Mouse (Mus musculus) liver, postnatal 0 days (tissue): ENCODE data around the gene Tchh. TPM values are rescaled to one million over a fixed set of nuclear protein-coding genes. Genes with fewer than 3 reads are reported as not detected.
A peak's percentile ranks its signal among the peaks of the same experiment; 100 is the strongest.

Experiments
- ATAC-seq: fragments of 200-750 bp; cut with Nextera tagmentation; 2 replicates; pipeline ENCODE4 v1.8.0; 2017; ENCODE audit warnings: mild to moderate bottlenecking, moderate library complexity
- DNase-seq: peaks from one replicate; pipeline ENCODE4 v3.0.0-alpha.2; 2016
- H3K27ac ChIP-seq: fragments of 300-500 bp; sonication (generic); 2 replicates; pipeline ENCODE4 v1.5.1; 2014; ENCODE audit warnings: antibody characterized with exemption, moderate library complexity, mild to moderate bottlenecking, low read depth
- H3K27me3 ChIP-seq: fragments of 300-500 bp; sonication (generic); 2 replicates; pipeline ENCODE4 v1.6.1; 2014; ENCODE audit warnings: low read length, control low read depth, mixed read lengths; ENCODE audit not compliant: insufficient read depth
- H3K36me3 ChIP-seq: fragments of 300-500 bp; sonication (generic); replicated peaks from 2 replicates; pipeline ENCODE4 v1.6.1; 2014; ENCODE audit warnings: mild to moderate bottlenecking, control low read depth, low read length, moderate library complexity, mixed read lengths; ENCODE audit not compliant: insufficient read depth
- H3K4me1 ChIP-seq: fragments of 300-500 bp; sonication (generic); 2 replicates; pipeline ENCODE4 v1.6.1; 2014; ENCODE audit warnings: antibody characterized with exemption, mild to moderate bottlenecking, control low read depth; ENCODE audit not compliant: insufficient read depth
- H3K4me2 ChIP-seq: fragments of 300-500 bp; sonication (generic); 2 replicates; pipeline ENCODE4 v1.6.1; 2014; ENCODE audit warnings: low read depth, mild to moderate bottlenecking, low read length, moderate library complexity, mixed read lengths
- H3K4me3 ChIP-seq: fragments of 300-500 bp; sonication (generic); 2 replicates; pipeline ENCODE4 v1.5.1; 2014; ENCODE audit warnings: low read depth, low read length
- H3K9ac ChIP-seq: fragments of 300-500 bp; sonication (generic); replicated peaks from 2 replicates; pipeline ENCODE4 v1.6.1; 2014; ENCODE audit warnings: mild to moderate bottlenecking, moderate library complexity
- H3K9me3 ChIP-seq: fragments of 300-500 bp; sonication (generic); 2 replicates; pipeline ENCODE4 v1.6.1; 2016; ENCODE audit warnings: mild to moderate bottlenecking, control low read depth, low read length, mixed read lengths
- CTCF ChIP-seq: sonication (generic); IDR thresholded peaks from 2 replicates; pipeline ENCODE4 v1.5.1; 2016; ENCODE audit warnings: antibody characterized with exemption, low read depth
- EP300 ChIP-seq: IDR thresholded peaks from 2 replicates; pipeline ENCODE4 v1.6.1; 2016; ENCODE audit warnings: antibody characterized with exemption, low read depth, mild to moderate bottlenecking
- WGBS: fragments of 180-500 bp; shearing (Covaris S2); extraction: QIAGEN DNeasy Blood & Tissue Kit; methylation state at CpG from one replicate; pipeline ENCODE4 v1.1.7; 2014; ENCODE audit not compliant: insufficient replicate concordance; 5-methylcytosine and 5-hydroxymethylcytosine counted together
- polyA plus RNA-seq: library from polyadenylated mRNA; unstranded; fragments of >200 nt; fragmentation: Nextera tagmentation; extraction: Ambion mirVana; gene quantifications from 2 replicates; pipeline ENCODE4 v1.2.1, GENCODE M21; 2015

Tchh gene
- polyA plus RNA-seq, 1 experiment from 2014 or later = 0.06 TPM

DNA sequence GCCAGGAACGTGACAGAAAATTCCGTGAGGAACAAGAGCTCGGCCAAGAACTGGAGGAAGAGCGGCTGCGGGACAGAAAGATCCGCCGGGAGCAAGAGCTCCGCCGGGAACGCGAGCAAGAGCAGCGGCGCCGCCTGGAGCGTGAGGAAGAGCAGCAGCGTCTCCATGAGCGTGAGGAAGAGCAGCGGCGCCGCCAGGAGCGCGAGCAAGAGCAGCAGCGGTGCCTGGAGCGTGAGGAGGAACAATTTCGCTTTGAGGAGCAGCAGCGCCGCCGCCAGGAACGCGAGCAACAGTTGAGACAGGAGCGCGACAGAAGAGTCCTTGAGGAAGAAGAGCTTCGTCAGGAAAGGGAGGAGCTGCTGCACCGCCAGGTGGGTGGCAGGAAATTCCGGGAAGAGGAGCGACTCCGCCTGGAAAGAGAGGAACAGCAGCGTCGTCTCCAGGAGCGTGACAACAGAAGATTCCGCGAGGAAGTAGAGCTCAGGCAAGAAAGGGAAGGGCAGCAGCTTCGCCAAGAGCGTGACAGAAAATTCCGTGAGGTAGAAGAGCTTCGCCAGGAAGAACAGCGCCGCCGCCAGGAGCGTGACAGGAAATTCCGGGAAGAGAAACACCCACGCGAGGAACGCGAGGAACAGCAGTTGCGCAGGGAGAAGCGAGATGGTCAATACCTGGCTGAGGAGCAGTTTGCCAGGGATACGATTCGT is 5.2 kb downstream of the Tchh start:
- Histone ChIP-seq H3K4me3 (peak overlapping the region; percentile 52), H3K27me3 (peaks cover 53% of the 10 kb centered on the region), H3K4me1 (peaks cover 19% of the 10 kb centered on the region), H3K27ac (no peak overlapping the region), H3K36me3 (no peaks in the 10 kb centered on the region), H3K4me2 (peak overlapping the region; percentile 87), H3K9ac (peak overlapping the region; percentile 16; the same call in 1 of the 2 replicates), H3K9me3 (no peaks in the 10 kb centered on the region)
- no peak for ATAC-seq
- 2% methylated on average over 59 of the region's 59 CpGs for WGBS
- TF ChIP-seq EP300 (no peak), CTCF (peak; percentile 14; the same call in 1 of the 2 replicates)
- DNase-seq = peak; percentile 37

DNA sequence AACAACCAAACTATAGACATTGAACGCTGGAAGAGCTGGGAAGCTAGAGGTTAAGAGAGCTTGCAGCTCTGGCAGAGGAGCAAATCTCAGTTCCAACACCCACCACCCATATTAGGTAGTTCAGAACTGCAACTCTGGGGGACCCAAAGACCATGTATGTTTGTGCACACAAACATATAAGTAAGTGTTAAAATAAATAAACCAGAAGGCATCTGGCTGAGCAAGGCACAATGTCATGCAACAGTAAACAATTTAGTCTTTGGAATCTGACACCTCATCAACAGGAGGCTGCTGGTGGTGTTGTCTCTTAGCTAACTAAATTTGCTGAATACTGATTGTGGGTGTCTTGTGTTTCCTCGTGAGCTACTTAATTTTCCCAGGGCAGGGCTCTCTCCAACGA is 24.4 kb downstream of the Tchh start:
- no peaks in the 10 kb centered on the region for H3K9me3 ChIP-seq
- no peak overlapping the region for H3K27ac ChIP-seq
- H3K4me2 ChIP-seq = no peak overlapping the region
- H3K9ac ChIP-seq = no peak overlapping the region
- TF ChIP-seq CTCF (no peak), EP300 (no peak)
- no peaks in the 10 kb centered on the region for H3K36me3 ChIP-seq
- ATAC-seq (no peak), DNase-seq (no peak)
- WGBS = 56% methylated on average over 3 of the region's 3 CpGs
- no peaks in the 10 kb centered on the region for H3K4me1 ChIP-seq
- no peaks in the 10 kb centered on the region for H3K27me3 ChIP-seq
- H3K4me3 ChIP-seq = no peak overlapping the region

DNA sequence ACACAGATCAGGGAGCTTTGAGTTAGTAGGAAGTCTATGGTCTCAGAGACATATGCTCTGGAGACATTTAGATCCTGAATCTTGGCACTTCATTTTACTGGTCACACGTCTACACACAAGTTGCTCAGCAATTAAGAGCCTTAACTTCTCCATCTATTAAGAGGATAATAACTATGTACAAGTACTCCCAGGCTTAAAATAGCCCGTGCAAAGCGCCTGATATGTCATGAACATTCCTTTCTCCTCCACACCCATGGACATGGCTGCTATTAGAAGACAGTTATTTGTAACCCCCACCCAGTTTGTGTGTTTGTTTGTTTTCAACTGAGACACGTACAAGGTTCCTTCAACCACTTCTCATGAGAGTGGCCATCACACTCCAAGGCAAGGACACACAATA is 25.0 kb downstream of the Tchh start:
- H3K27ac ChIP-seq = no peak overlapping the region
- H3K27me3 ChIP-seq = no peaks in the 10 kb centered on the region
- TF ChIP-seq EP300 (no peak), CTCF (no peak)
- WGBS = 71% methylated on average over 4 of the region's 4 CpGs
- DNase-seq (no peak), ATAC-seq (no peak)
- H3K9me3 ChIP-seq = no peaks in the 10 kb centered on the region
- H3K4me1 ChIP-seq = no peaks in the 10 kb centered on the region
- no peak overlapping the region for H3K4me3 ChIP-seq
- H3K9ac ChIP-seq = no peak overlapping the region
- H3K36me3 ChIP-seq = no peaks in the 10 kb centered on the region
- H3K4me2 ChIP-seq = no peak overlapping the region

GRCm38 (mm10) chr3:93468561-93468960 is 26.4 kb downstream of the Tchh start, which contains the start of gene Tchhl1:
Gene Tchhl1 (plus strand): TSS chr3:93468754.
- H3K9me3 ChIP-seq = no peaks in the 10 kb centered on the region
- no peak for ATAC-seq
- H3K36me3 ChIP-seq = no peaks in the 10 kb centered on the region
- H3K27me3 ChIP-seq = no peaks in the 10 kb centered on the region
- H3K4me2 ChIP-seq = no peak within 1 kb of the TSS
- no peak for DNase-seq
- no peak within 1 kb of the TSS for H3K4me3 ChIP-seq
- no peak within 1 kb of the TSS for H3K27ac ChIP-seq
- H3K4me1 ChIP-seq = no peaks in the 10 kb centered on the region
- H3K9ac ChIP-seq = no peak within 1 kb of the TSS
- WGBS = 58% methylated on average over 5 of the region's 5 CpGs
- TF ChIP-seq EP300 (no peak), CTCF (no peak)

DNA sequence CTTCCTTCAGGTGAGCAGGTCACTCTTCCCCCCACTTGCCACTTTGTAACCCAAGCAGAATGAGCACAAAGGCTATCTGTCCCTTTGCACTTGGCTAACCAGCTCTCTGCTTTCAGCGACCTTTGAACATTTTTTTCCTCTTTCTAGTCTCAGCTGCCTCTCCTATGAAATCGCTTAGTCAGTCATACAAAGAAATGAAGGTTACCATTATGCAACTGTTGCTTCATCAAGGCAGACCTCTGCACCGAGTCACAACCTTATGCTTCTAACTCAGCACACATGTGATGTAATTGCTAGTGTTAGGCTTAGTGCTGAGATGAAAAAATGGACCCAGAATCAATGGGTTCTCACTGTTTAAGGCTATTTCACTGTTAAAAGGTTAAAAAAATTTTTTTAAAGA is 27.5 kb downstream of the Tchh start:
- H3K36me3 ChIP-seq = no peaks in the 10 kb centered on the region
- H3K4me1 ChIP-seq = no peaks in the 10 kb centered on the region
- no peaks in the 10 kb centered on the region for H3K27me3 ChIP-seq
- TF ChIP-seq CTCF (no peak), EP300 (peak; percentile 62)
- no peak overlapping the region for H3K4me3 ChIP-seq
- no peak overlapping the region for H3K4me2 ChIP-seq
- no peak for DNase-seq
- WGBS = 39% methylated on average over 3 of the region's 3 CpGs
- no peak overlapping the region for H3K27ac ChIP-seq
- no peaks in the 10 kb centered on the region for H3K9me3 ChIP-seq
- H3K9ac ChIP-seq = no peak overlapping the region
- peak; percentile 100 for ATAC-seq

GRCm38 (mm10) chr3:93480053-93480452 is 37.9 kb downstream of the Tchh start:
- no peaks in the 10 kb centered on the region for H3K9me3 ChIP-seq
- TF ChIP-seq EP300 = no peak
- no peak for TF ChIP-seq CTCF
- no peak overlapping the region for H3K9ac ChIP-seq
- DNase-seq = no peak
- no peak for ATAC-seq
- 84% methylated on average over 1 of the region's 1 CpGs for whole genome bisulfite sequencing
- H3K27ac ChIP-seq = no peak overlapping the region
- no peak overlapping the region for H3K4me3 ChIP-seq
- no peak overlapping the region for H3K4me2 ChIP-seq
- no peaks in the 10 kb centered on the region for H3K27me3 ChIP-seq
- H3K36me3 ChIP-seq = no peaks in the 10 kb centered on the region
- H3K4me1 ChIP-seq = no peaks in the 10 kb centered on the region
